ENCODE assay signal across 24 mouse cellular contexts in the genomic region with DNA sequence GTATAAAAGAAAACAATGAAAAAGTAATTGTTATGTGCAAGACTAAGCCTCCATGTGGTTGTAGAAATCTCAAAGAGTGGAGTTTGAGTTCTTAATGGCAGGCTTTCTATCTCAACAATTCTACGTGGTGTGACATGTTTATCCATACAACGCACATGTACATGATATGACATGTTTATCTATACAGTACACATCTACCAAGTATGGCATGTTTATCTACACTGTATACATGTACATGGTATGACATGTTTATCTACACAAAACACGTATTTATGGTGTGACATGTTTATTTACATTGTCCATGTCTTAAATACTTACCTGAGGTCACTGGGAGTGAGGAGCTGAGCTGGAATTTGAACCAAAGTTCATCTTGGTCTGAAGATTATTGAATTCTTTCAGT.
"Had no signal": no experiment of that assay in that cellular context is flagged by ENCODE, and none has a peak within 500 bp of the region (broad histone marks: within the 10 kb centered on the region; RNA-seq: fewer than 3 reads in every experiment).

No protein-coding gene starts in this region.

- H3K27ac ChIP-seq: heart, adult 2 months; heart, embryonic 13.5 days; heart, embryonic 15.5 days; hindbrain, embryonic 13.5 days; hindbrain, embryonic 15.5 days; hindbrain, postnatal 0 days; kidney, embryonic 15.5 days; kidney, postnatal 0 days; limb, embryonic 13.5 days had no signal

- H3K4me3 ChIP-seq: heart, adult 2 months; heart, embryonic 13.5 days; heart, embryonic 15.5 days; hindbrain, embryonic 13.5 days; hindbrain, embryonic 15.5 days; kidney, embryonic 15.5 days; limb, embryonic 13.5 days had no signal

- H3K4me1 ChIP-seq: heart, embryonic 13.5 days; heart, embryonic 15.5 days; hindbrain, embryonic 15.5 days had no signal

- H3K9ac ChIP-seq: heart, embryonic 13.5 days; heart, embryonic 15.5 days; hindbrain, embryonic 13.5 days; hindbrain, embryonic 15.5 days; kidney, embryonic 15.5 days; limb, embryonic 13.5 days had no signal

- H3K9me3 ChIP-seq: heart, embryonic 13.5 days; heart, embryonic 15.5 days; hindbrain, embryonic 13.5 days; hindbrain, embryonic 15.5 days; kidney, embryonic 15.5 days; limb, embryonic 13.5 days had no signal

- H3K36me3 ChIP-seq: heart, embryonic 13.5 days; heart, embryonic 15.5 days; hindbrain, embryonic 13.5 days; hindbrain, embryonic 15.5 days; kidney, embryonic 15.5 days; limb, embryonic 13.5 days had no signal

- H3K27me3 ChIP-seq: heart, embryonic 13.5 days; heart, embryonic 15.5 days; hindbrain, embryonic 13.5 days; hindbrain, embryonic 15.5 days; kidney, embryonic 15.5 days; limb, embryonic 13.5 days had no signal

- ATAC-seq: hindbrain, postnatal 0 days; intestine, embryonic 16.5 days had no signal

- H3K4me2 ChIP-seq: heart, embryonic 11.5 days; heart, embryonic 13.5 days; heart, embryonic 15.5 days; hindbrain, embryonic 13.5 days; hindbrain, embryonic 15.5 days; kidney, embryonic 15.5 days; limb, embryonic 13.5 days had no signal

- DNase-seq: gastrocnemius, postnatal 14 days; gastrocnemius, postnatal 36 days; heart, adult 11 months; heart, adult 2 months; heart, postnatal 14 days; heart, postnatal 36 days; kidney, adult 11 months; kidney, adult 2 months; kidney, adult 9 months; kidney, postnatal 14 days; kidney, postnatal 36 days; layer of hippocampus, adult 9-11 months; layer of hippocampus, postnatal 36 days; left cerebral cortex, postnatal 4 days had no signal
